Mouse (Mus musculus) kidney, postnatal 4 days (tissue): ENCODE results near the gene Ggt6.
"Not testable (repeated sequence)": the region's sequence is repeated elsewhere in the genome, so short reads cannot be mapped to it uniquely, and the experiment has no call there.

Experiments
- DNase-seq, 2 experiments: peaks; one replicate each; pipeline ENCODE4 v3.0.0; 2021; ENCODE audit warnings: mixed read lengths in 2 of 2

The Ggt6 gene

GRCm38 (mm10) chr11:72440597-72440964, 5.3 kb downstream of the Ggt6 start:
- DNase-seq, result not testable (repeated sequence)

- DNase-seq, result peak; percentile 99
These were observed 5.8 kb downstream of the Ggt6 start, which contains the start of gene Mybbp1a for GRCm38 (mm10) chr11:72440965-72441664. Gene Mybbp1a (plus strand): TSS chr11:72441355.

- peak; percentile 70 to 75 for DNase-seq
These were observed 11.2 kb downstream of the Ggt6 start for GRCm38 (mm10) chr11:72446311-72447105.

GRCm38 (mm10) chr11:72447475-72447874, 12.1 kb downstream of the Ggt6 start:
- DNase-seq, result no peak

GRCm38 (mm10) chr11:72452140-72452665, 16.9 kb downstream of the Ggt6 start:
- DNase-seq, result no peak

GRCm38 (mm10) chr11:72453105-72453953, 18.0 kb downstream of the Ggt6 start:
- no peak for DNase-seq

GRCm38 (mm10) chr11:72455694-72456093, 20.4 kb downstream of the Ggt6 start:
- no peak for DNase-seq

GRCm38 (mm10) chr11:72457995-72458496, 22.7 kb downstream of the Ggt6 start:
- DNase-seq, result peak; percentile 56 to 70

- DNase-seq, result no peak
These were observed 23.2 kb downstream of the Ggt6 start for GRCm38 (mm10) chr11:72458502-72458901.

GRCm38 (mm10) chr11:72461500-72461981, 26.2 kb downstream of the Ggt6 start:
- peak in 1 of 2 experiments; percentile 54 for DNase-seq

GRCm38 (mm10) chr11:72464821-72465220, 29.5 kb downstream of the Ggt6 start:
- DNase-seq, result no peak

GRCm38 (mm10) chr11:72465978-72466693, 30.8 kb downstream of the Ggt6 start:
- no peak for DNase-seq

- DNase-seq, result peak; percentile 35 to 56
These were observed 31.6 kb downstream of the Ggt6 start for GRCm38 (mm10) chr11:72466694-72467507.

GRCm38 (mm10) chr11:72468525-72468924, 33.2 kb downstream of the Ggt6 start:
- no peak for DNase-seq

GRCm38 (mm10) chr11:72469217-72469616, 33.9 kb downstream of the Ggt6 start:
- peak; percentile 82 to 88 for DNase-seq

GRCm38 (mm10) chr11:72470004-72470403, 34.7 kb downstream of the Ggt6 start:
- no peak for DNase-seq

- no peak for DNase-seq
These were observed 36.1 kb downstream of the Ggt6 start for GRCm38 (mm10) chr11:72471381-72471780.

GRCm38 (mm10) chr11:72473540-72473939, 38.2 kb downstream of the Ggt6 start:
- no peak for DNase-seq

- DNase-seq, result no peak
These were observed 39.6 kb downstream of the Ggt6 start for GRCm38 (mm10) chr11:72474926-72475325.

- no peak for DNase-seq
These were observed 40.1 kb downstream of the Ggt6 start for GRCm38 (mm10) chr11:72475408-72475807.
